Mouse (Mus musculus) stomach, embryonic 14.5 days (tissue): Measurements from ENCODE around the gene Ralgps1. TPM values are rescaled to one million over a fixed set of nuclear protein-coding genes. Genes with fewer than 3 reads are reported as not detected.

Source experiments
- ATAC-seq: fragments of 200-750 bp; cut with Nextera tagmentation; 2 replicates; pipeline ENCODE4 v1.8.0; 2017; ENCODE audit warnings: low read depth, moderate TSS enrichment; ENCODE audit not compliant: insufficient number of reproducible peaks, insufficient read depth, low FRiP score
- H3K27ac ChIP-seq: fragments of 300-500 bp; sonication (generic); 2 replicates; pipeline ENCODE4 v1.5.1; 2014; ENCODE audit warnings: mild to moderate bottlenecking, low read length, moderate library complexity, mixed read lengths
- H3K27me3 ChIP-seq: fragments of 300-500 bp; sonication (generic); 2 replicates; pipeline ENCODE4 v1.6.1; 2014; ENCODE audit warnings: low read length, control low read depth, mixed read lengths; ENCODE audit not compliant: control insufficient read depth, insufficient read depth
- H3K36me3 ChIP-seq: fragments of 300-500 bp; sonication (generic); 2 replicates; pipeline ENCODE4 v1.6.1; 2014; ENCODE audit warnings: mild to moderate bottlenecking, control low read depth, low read length, moderate library complexity, mixed read lengths; ENCODE audit not compliant: control insufficient read depth, insufficient read depth
- H3K4me1 ChIP-seq: fragments of 300-500 bp; sonication (generic); 2 replicates; pipeline ENCODE4 v1.6.1; 2014; ENCODE audit warnings: low read length, control low read depth, mixed read lengths; ENCODE audit not compliant: control insufficient read depth, insufficient read depth
- H3K4me2 ChIP-seq: fragments of 300-500 bp; sonication (generic); replicated peaks from 2 replicates; pipeline ENCODE4 v1.6.1; 2014; ENCODE audit warnings: low read depth, low read length, control low read depth
- H3K4me3 ChIP-seq: fragments of 300-500 bp; sonication (generic); 2 replicates; pipeline ENCODE4 v1.5.1; 2014; ENCODE audit warnings: low read depth, low read length, control low read depth
- H3K9ac ChIP-seq: fragments of 300-500 bp; sonication (generic); replicated peaks from 2 replicates; pipeline ENCODE4 v1.6.1; 2014; ENCODE audit warnings: low read depth, mild to moderate bottlenecking, control low read depth, low read length, moderate library complexity, mixed read lengths
- H3K9me3 ChIP-seq: fragments of 300-500 bp; sonication (generic); 2 replicates; pipeline ENCODE4 v1.6.1; 2016; ENCODE audit warnings: low read depth, low read length, control low read depth; ENCODE audit not compliant: control insufficient read depth
- WGBS: fragments of 180-500 bp; shearing (Covaris S2); extraction: QIAGEN DNeasy Blood & Tissue Kit; methylation state at CpG from one replicate; pipeline ENCODE4 v1.1.7; 2014; 5-methylcytosine and 5-hydroxymethylcytosine counted together
- polyA plus RNA-seq: library from polyadenylated mRNA; unstranded; fragments of >200 nt; fragmentation: Nextera tagmentation; extraction: Ambion mirVana; gene quantifications from 2 replicates; pipeline ENCODE4 v1.2.1, GENCODE M21; 2014

The Ralgps1 gene
- polyA plus RNA-seq, 1 experiment from 2014 or later = 12.4 TPM

DNA sequence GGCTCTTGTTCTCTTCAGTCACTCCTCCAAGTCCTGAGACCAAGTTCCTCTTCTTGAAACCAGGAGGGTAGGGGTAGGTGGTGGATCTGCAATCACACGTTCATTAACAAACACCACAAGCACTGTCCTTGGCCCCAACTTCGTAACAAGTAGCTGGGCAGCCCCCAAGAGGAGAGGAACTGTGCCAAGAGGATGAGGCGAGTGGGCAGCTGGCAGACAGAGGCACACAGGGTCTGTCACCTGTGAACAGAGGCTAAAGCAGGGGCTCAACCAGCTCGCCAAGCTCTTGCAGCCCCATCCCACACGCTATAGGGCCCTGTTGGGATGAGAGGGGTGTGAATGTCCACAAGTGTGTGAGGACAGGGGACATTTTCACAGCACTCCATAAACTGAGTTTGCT lies 24.5 kb downstream of the Ralgps1 start:
- no peaks in the 10 kb centered on the region for H3K36me3 ChIP-seq
- ATAC-seq = no peak
- H3K9ac ChIP-seq = no peak overlapping the region
- H3K4me3 ChIP-seq = no peak overlapping the region
- H3K9me3 ChIP-seq = no peaks in the 10 kb centered on the region
- 82% methylated on average over 5 of the region's 5 CpGs for WGBS
- H3K4me2 ChIP-seq = no peak overlapping the region
- peaks cover 11% of the 10 kb centered on the region; the same call in 1 of the 2 replicates for H3K4me1 ChIP-seq
- no peaks in the 10 kb centered on the region for H3K27me3 ChIP-seq
- no peak overlapping the region for H3K27ac ChIP-seq

DNA sequence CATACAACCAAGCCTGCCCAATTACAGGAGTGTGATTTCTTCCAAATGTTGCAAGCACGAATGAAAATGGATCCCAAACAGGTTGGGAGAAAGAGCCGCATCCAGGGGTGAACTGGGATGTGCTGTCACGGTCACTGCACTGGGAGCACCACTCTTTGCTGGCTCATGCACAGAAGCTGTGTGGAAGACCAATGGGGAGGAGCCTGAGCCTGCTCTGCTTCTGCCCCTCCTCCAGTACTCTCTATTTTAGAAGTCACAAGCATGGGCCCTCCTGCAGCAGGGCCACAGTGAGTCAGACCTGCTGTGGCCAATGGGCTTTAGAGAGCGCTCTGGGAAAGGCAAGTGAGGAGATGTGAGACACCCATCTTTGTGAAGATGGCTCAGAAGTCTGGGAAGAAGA lies 25.3 kb downstream of the Ralgps1 start:
- Histone ChIP-seq H3K9ac (no peak overlapping the region), H3K4me1 (peaks cover 11% of the 10 kb centered on the region; the same call in 1 of the 2 replicates), H3K36me3 (no peaks in the 10 kb centered on the region), H3K4me2 (no peak overlapping the region), H3K27me3 (no peaks in the 10 kb centered on the region), H3K4me3 (no peak overlapping the region), H3K9me3 (no peaks in the 10 kb centered on the region), H3K27ac (no peak overlapping the region)
- no peak for ATAC-seq
- whole genome bisulfite sequencing = 74% methylated on average over 4 of the region's 4 CpGs

DNA sequence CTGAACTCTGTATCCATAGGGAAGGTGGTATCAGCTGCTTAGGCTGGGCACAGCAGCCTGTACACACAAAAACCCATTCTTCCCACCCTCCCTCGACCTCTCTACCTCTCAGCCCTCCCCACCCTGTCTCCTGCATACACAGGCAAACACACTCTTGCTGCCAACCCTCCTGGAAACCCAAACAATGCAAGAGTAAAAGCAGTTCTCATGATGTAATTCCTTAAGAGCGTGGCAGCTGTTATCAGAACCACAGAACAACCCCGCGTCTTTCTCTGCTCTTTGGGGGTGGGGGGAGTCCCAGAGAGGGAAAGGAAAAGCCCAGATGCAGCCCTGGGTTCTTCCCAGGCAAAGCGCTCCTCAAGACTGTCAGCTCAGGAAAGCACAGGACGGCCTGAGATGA lies 25.8 kb downstream of the Ralgps1 start:
- H3K9ac ChIP-seq = no peak overlapping the region
- WGBS = 30% methylated on average over 6 of the region's 6 CpGs
- no peak overlapping the region for H3K4me2 ChIP-seq
- H3K27ac ChIP-seq = no peak overlapping the region
- H3K27me3 ChIP-seq = no peaks in the 10 kb centered on the region
- peaks cover 11% of the 10 kb centered on the region; the same call in 1 of the 2 replicates for H3K4me1 ChIP-seq
- no peak overlapping the region for H3K4me3 ChIP-seq
- no peaks in the 10 kb centered on the region for H3K9me3 ChIP-seq
- no peaks in the 10 kb centered on the region for H3K36me3 ChIP-seq
- ATAC-seq = no peak

GRCm38 (mm10) chr2:33343413-33343812 lies 27.9 kb downstream of the Ralgps1 start:
- H3K4me1 ChIP-seq = peaks cover 11% of the 10 kb centered on the region; the same call in 1 of the 2 replicates
- 63% methylated on average over 3 of the region's 3 CpGs for WGBS
- no peak overlapping the region for H3K4me3 ChIP-seq
- H3K4me2 ChIP-seq = no peak overlapping the region
- no peak overlapping the region for H3K9ac ChIP-seq
- no peaks in the 10 kb centered on the region for H3K27me3 ChIP-seq
- ATAC-seq = no peak
- no peaks in the 10 kb centered on the region for H3K36me3 ChIP-seq
- H3K27ac ChIP-seq = no peak overlapping the region
- H3K9me3 ChIP-seq = no peaks in the 10 kb centered on the region

DNA sequence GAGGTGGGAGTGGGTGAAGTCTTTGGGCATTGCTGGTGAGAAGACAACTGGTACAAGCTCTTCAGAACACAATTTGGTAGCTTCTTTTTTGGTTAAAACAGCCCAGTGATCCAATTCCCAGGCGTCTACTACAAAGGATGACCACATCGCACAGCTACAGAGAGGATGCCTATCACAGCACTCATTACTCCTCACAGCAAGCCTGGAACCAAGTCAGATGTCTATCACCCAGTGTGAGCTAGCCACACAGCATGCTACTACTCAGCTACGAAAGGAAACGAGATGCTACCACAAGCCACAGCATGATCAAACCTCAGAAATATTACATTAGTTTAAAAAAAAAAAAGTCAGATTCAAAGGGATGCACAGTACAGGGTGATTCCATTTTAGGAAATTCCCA lies 29.1 kb downstream of the Ralgps1 start:
- Histone ChIP-seq H3K36me3 (no peaks in the 10 kb centered on the region), H3K4me1 (peaks cover 11% of the 10 kb centered on the region; the same call in 1 of the 2 replicates), H3K9me3 (no peaks in the 10 kb centered on the region), H3K4me2 (no peak overlapping the region), H3K27ac (no peak overlapping the region), H3K9ac (no peak overlapping the region), H3K27me3 (no peaks in the 10 kb centered on the region), H3K4me3 (no peak overlapping the region)
- no peak for ATAC-seq
- whole genome bisulfite sequencing = 88% methylated on average over 4 of the region's 4 CpGs

- Histone ChIP-seq H3K27ac (no peak overlapping the region), H3K4me3 (no peak overlapping the region), H3K9me3 (no peaks in the 10 kb centered on the region), H3K9ac (no peak overlapping the region), H3K4me1 (no peaks in the 10 kb centered on the region), H3K36me3 (no peaks in the 10 kb centered on the region; the same call in 1 of the 2 replicates), H3K4me2 (no peak overlapping the region), H3K27me3 (no peaks in the 10 kb centered on the region)
- no peak for ATAC-seq
These were observed 35.5 kb downstream of the Ralgps1 start for GRCm38 (mm10) chr2:33335789-33336188.

DNA sequence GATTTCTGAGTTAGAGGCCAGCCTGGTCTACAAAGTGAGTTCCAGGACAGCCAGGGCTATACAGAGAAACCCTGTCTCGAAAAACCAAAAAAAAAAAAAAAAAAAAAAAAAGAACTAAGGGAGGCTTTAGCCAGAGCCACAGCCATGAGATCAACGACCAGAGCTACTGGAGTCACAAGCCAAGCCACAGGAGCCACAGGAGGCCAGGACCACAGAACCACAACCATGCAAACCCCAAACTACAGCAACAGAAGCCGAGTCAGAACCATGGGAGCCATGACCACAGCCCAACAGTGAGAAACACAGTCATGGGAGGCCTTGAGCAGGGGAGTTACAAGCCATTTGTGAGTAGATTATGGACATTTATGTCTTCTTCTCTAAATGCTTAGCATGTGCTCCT lies 41.7 kb downstream of the Ralgps1 start:
- WGBS = 84% methylated on average over 2 of the region's 3 CpGs
- Histone ChIP-seq H3K36me3 (no peaks in the 10 kb centered on the region), H3K4me2 (no peak overlapping the region), H3K4me1 (no peaks in the 10 kb centered on the region), H3K9ac (no peak overlapping the region), H3K9me3 (no peaks in the 10 kb centered on the region), H3K4me3 (no peak overlapping the region), H3K27ac (no peak overlapping the region), H3K27me3 (no peaks in the 10 kb centered on the region)
- no peak for ATAC-seq

DNA sequence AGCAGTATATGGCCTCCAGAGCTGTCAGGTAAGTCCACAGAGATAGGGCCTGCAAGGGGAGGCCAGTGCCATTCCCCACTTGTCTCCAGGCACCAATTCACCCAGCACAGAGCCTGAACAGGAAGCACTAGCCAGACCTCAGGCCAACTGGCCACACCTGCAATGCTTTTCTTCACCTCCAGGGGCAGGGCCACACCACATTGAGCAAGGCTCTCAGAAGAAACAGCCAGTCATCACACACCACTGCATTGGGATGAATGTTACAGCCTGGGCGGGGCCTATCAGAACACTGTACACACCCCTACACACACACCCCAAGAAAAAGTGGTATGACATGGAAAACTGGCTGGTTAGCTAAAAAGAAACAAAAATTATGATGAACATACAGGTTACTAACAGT lies 42.3 kb downstream of the Ralgps1 start:
- no peaks in the 10 kb centered on the region for H3K36me3 ChIP-seq
- H3K9me3 ChIP-seq = no peaks in the 10 kb centered on the region
- ATAC-seq = no peak
- peaks cover 1% of the 10 kb centered on the region; the same call in 1 of the 2 replicates for H3K4me1 ChIP-seq
- no peak overlapping the region for H3K27ac ChIP-seq
- no peak overlapping the region for H3K9ac ChIP-seq
- H3K27me3 ChIP-seq = no peaks in the 10 kb centered on the region
- WGBS = 86% methylated on average over 1 of the region's 1 CpGs
- no peak overlapping the region for H3K4me3 ChIP-seq
- no peak overlapping the region for H3K4me2 ChIP-seq

DNA sequence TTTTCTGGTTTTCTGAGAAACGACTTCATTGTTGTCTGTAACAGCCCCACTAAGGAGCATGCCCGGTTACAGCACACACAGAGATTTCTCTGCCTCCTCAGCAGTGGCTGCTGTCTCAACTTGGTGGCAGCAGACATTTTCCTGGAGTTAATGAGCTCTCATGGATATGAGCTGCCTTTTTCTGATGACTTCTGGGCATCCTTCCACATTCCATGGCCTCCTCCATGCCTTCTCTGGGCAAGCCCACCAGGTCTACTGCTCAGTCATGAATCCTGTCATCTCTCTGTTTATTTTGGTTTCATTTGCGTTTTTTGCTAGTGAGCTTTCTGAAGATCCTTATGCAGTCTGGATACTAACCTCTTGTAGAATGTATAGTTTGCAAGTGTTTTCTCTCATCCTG lies 45.9 kb downstream of the Ralgps1 start:
- no peaks in the 10 kb centered on the region for H3K9me3 ChIP-seq
- no peak overlapping the region for H3K4me3 ChIP-seq
- WGBS = 40% methylated on average over 3 of the region's 3 CpGs
- no peaks in the 10 kb centered on the region for H3K27me3 ChIP-seq
- H3K9ac ChIP-seq = no peak overlapping the region
- peaks cover 4% of the 10 kb centered on the region; the same call in 1 of the 2 replicates for H3K4me1 ChIP-seq
- no peak for ATAC-seq
- H3K4me2 ChIP-seq = no peak overlapping the region
- H3K36me3 ChIP-seq = no peaks in the 10 kb centered on the region
- H3K27ac ChIP-seq = no peak overlapping the region; the same call in 1 of the 2 replicates
